Mouse (Mus musculus) gastrocnemius, adult 18-20 months (tissue): ENCODE measurements around the gene Agbl5. TPM values are rescaled to one million over a fixed set of nuclear protein-coding genes. Genes with fewer than 3 reads are reported as not detected.

Source experiments
- DNase-seq: peaks from one replicate; pipeline ENCODE4 v3.0.0; 2021; ENCODE audit warnings: low spot score
- total RNA-seq, 2 experiments: library from RNA; stranded (reverse); gene quantifications; 2 replicates each; pipeline ENCODE4 v1.2.3; 2021

The Agbl5 gene
- total RNA-seq, 2 experiments from 2014 or later = 2.1 to 3.4 TPM

GRCm38 (mm10) chr5:30919831-30920614 lies 31.5 kb downstream of the Agbl5 start:
- no peak for DNase-seq

- no peak for DNase-seq
Observed at GRCm38 (mm10) chr5:30920621-30921020, 32.1 kb downstream of the Agbl5 start.

DNA sequence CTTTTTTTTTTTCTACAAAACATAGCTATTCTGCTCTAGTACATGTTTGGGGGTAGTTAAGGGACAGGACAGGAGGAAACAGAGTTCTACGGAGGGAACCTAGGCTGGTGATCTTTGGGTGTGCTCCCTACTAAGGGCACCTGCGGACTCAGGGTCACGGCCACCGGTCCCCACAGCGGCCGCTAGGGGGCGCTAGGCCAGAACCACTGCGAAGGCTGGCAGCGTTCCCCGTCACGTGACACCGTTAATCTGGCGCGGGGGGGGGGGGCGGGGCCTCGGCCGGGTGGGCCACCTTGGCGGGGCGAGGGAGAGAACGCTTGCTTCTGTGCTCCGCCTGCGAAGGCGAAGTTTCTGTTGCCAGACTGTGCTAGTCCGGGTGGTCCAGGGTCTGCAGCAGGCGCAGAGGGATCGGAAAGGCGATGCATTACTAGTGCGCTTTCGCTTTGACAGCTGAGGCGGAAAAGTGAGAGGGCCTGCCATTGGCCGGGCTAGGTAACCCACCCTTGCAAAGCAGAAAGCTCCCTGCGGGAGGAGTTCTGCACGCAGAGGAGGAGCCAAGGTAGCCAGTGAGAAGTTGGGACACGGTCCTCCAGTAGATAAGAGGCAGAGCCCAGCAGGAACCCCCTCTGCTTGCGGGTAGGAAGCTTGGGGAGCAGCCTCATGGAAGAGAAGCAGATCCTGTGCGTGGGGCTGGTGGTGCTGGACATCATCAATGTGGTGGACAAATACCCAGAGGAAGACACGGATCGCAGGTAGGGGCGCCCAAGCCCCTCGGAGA lies 33.0 kb downstream of the Agbl5 start, which contains the start of gene Khk:
Gene Khk, plus strand, starts transcription at position 176 of the 778 bp plus-strand sequence.
- peak; percentile 91 for DNase-seq

DNA sequence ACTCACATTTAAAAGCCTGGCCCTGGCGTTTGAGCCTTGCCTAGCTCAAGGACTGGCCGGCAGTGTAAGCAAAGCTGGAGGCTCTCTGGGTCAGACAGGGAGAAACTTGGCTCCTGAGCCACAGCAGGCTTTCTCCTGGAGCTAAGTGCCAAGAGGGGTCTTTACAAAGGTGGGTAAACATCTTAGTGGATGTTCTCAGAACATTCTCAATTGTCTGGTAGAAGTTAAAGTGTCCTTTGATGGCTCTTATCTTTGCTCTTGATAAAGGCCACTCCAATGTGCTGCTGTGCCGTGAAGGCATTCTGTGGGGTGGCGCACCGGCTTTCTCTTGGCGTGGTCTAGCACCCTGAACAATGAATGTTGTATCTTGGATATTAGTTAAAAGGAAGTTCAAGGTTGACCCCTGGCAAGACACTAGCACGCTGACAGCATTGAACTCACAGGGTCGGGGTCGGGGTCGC lies 34.1 kb downstream of the Agbl5 start:
- DNase-seq = no peak

- DNase-seq = no peak
Observed at GRCm38 (mm10) chr5:30923119-30923518, 34.6 kb downstream of the Agbl5 start.

DNA sequence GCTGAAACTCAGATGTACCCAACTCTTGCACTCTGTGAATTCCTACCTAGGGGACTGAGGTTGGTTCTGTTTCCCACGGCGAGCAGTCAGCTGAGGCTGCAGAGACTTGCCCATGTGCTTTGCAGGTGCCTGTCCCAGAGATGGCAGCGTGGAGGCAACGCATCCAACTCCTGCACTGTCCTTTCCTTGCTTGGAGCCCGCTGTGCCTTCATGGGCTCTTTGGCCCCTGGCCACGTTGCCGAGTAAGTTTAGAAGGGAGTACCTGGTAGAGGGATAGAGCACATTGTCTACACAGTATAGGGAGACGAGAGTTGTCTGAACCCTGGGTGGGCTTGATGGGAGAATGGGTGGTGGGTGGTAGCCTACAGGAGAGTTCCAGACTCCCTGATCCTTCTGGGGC lies 36.1 kb downstream of the Agbl5 start:
- no peak for DNase-seq

DNA sequence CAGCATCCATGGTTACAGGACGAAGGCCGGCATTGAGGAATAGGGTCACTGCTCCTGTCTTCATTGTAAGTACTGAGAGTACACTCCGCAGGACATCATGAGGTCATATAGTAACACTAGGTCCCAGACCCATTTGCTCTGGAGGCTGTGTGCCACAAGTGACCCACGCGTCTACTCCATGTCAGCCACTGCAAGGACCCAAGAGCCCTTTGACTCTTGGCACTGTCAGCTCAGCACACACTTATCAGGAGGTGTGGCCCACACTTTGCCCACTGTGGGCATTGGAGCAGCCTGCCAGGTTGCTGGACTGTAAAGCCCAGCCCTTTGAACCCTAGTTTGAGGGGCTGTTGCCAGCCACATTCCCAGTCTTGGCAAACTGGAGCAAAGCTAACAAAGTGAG lies 36.7 kb downstream of the Agbl5 start:
- no peak for DNase-seq

DNA sequence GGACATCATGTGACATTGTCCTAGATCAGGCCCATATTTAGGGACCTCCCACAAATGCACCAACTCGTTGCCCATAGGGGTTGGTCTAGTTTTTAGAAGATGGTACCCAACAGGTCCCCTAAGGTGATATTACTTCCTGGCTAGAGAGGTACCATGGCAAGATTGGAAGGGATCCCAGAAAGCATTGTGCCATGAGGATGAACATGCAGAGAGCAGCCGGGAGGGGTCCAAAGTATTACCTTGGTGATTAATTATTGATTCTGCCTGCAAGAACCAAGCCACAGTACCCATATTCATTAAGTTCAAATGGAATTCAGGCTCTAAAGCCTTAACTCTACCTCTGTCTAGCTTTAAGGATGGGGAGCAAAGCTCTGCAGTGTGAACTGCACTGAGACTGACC lies 37.6 kb downstream of the Agbl5 start:
- DNase-seq = no peak

DNA sequence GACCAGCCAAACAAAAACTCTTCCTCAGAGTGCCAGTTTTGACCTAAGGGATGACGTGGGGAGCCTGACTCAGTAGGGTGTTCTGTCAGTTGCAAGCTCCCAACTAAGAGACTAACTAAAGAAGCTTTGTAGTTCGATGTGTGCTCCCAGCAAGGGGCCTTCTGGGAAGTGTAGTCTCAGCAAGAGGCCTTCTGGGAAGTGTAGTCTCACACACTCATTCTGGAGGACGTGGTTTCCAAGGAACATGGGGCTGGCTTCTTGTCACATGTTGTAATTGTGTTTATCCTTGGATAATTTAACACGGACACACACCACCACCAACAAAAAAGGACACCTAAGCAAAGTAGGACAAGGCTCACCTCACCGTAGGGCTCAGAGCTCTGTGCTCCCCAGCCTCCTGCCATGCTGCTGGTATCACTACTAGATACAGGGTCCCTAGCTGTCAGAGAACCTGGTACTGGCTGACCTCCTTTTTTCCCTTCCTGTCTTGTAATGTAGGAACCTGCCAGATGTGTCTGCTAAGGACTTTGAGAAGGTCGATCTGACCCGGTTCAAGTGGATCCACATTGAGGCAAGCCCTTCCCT lies 39.5 kb downstream of the Agbl5 start:
- DNase-seq = no peak

DNA sequence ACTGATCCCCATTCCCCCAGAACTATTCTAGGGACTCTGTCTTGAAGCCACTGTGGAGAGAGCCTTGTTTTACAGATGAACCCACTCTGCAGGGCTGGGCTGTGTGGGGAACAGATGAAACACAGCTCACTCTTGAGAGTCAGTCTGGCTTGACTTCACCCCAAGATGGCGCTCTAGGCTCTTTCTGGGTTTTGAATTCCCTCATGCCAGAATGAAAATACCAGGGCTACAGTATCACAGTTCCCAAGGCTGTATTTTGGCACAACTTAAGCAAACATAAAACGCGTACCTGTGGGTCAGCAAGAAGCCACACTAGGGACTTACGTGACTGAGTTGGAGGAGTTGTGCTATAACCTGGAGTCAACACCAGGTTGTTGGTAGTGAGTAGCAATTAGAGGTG lies 41.6 kb downstream of the Agbl5 start:
- DNase-seq = peak; percentile 87

- no peak for DNase-seq
Observed at GRCm38 (mm10) chr5:30930846-30931245, 42.4 kb downstream of the Agbl5 start.

- DNase-seq = peak; percentile 60
Observed at GRCm38 (mm10) chr5:30931378-30931777, 42.9 kb downstream of the Agbl5 start.

DNA sequence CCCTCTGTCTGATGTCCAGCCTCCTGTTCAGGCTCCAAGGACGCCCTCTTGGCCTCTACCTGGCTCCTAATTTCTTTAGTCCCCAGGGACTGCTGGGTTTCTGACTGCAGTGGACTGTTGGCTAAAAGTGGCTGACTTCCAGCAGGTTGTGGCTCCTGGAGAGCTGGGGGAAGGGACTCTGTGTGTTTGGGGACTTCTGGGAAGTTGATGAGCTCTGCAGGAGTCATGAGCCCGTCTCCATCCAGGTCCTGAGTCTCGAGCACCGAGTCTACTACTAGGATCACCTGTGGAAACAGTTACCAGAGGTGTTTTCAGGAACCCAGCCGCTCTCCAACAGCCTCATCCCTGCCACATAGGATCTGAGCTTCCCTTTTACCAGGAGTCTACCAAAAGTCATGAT lies 45.2 kb downstream of the Agbl5 start:
- DNase-seq = no peak

DNA sequence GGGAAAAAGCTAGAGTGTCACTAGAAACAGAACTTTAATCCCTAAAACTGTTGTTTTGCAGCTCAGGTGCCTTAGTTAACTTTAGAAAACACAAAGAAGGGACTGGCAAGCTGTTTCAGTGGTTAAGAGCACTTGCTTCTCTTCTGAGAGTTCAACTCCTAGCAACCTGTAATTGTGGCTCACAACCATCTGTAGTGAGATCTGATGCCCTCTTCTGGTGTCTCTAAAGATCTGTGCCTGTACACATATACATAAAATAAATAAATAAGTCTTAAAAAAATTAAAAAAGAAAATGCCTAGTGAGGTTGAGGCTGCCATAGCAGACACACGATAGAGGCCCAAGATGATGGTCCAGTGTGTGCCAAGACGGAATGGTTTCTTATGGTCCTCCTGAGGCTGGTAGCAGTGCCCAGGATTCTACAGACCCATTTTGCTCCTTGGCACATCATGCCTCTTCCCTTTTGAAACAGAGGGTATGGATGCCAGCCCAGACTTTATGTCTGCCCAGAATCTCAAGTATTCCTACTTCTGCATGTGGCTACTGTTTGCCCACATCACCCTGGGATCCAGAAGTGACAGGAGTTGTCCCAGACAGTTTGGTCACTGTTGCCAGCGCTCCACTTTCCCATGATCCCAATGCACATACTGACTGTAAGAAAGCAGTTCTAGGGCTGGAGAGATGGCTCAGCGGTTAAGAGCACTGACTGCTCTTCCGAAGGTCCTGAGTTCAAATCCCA lies 46.4 kb downstream of the Agbl5 start:
- no peak for DNase-seq

DNA sequence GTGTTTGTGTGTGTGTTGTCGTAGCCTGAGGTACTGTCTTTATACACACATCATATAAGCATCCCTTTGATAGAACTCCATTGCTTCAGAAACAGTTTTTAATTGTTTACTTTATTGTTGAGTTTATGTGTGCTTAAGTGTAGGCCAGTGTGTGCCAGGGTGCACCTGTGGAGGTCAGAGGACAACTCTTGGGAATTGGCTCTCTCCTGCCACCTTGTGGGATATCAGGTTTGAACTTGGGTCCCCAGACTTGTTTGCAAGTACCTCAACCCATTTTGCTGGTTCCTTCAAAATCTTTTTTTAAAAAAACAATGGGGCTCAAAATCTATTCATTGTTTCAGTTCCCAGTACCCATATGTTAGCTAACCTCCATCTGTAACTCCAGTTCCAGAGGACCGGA lies 54.5 kb downstream of the Agbl5 start:
- no peak for DNase-seq

DNA sequence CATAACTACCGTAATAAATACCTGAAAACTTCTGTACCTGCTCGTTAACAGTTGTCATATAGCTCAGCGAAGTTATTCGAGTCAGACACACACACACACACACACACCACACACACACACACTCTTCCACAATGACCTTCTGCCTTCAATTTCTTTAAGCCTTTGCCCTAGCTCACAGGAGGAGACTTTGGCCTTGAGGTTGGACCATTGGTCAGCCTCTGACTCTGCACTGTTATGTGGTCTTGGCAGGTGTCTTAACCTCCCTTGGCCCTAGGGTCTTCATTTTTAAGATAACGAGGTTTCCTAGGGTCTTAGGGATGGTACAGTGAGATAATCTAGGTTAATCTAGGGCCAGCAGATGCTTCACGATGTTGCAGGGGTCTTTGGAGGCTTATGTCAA lies 55.9 kb downstream of the Agbl5 start:
- DNase-seq = no peak

GRCm38 (mm10) chr5:30944956-30945781 lies 56.7 kb downstream of the Agbl5 start, which contains the start of gene Cgref1:
TSS of gene Cgref1 (minus strand) at chr5:30945591.
- peak; percentile 57 for DNase-seq

GRCm38 (mm10) chr5:30948620-30949019 lies 60.1 kb downstream of the Agbl5 start:
- DNase-seq = no peak

DNA sequence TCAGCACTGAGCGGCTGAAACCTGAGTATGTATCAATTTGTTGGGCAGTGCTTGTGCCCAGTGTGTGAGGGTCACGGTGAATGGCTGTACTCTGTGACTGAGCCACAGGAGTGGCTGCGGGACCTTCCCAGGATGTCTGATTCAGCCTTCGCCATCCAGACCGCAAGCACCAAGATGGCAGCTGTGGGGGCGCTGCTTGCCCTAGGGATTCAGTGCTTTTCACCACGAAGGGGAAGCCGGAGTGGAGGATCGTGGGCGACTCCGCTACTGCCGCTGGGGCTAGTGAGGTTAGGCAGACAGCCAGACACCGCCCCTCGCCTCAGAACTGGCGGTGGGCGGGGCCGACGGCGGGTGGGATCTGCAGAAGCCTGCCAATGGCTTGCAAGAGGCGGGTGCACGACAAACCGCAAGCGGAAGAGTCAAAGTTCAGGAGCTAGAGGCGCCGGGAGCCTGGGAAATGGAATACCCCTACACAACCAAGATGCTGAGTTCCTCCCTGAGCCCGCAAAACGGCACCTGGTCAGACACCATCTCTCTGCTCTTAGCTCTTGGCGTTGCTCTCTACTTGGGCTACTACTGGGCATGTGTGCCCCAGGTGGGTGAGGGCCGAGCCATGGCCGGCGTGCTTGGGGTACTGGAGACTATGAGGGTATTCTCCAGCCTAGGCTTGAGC lies 61.3 kb downstream of the Agbl5 start:
- DNase-seq = peak; percentile 90

GRCm38 (mm10) chr5:30950451-30950850 lies 62.0 kb downstream of the Agbl5 start:
- DNase-seq = no peak
